Mouse (Mus musculus) ES-E14 (cell line): ENCODE data around the gene Gtf2f1.

Experiments used
- CHD2 ChIP-seq: IDR thresholded peaks from 2 replicates; pipeline ENCODE4 v1.6.1; 2014; ENCODE audit warnings: mild to moderate bottlenecking, low read depth, low read length, inconsistent platforms
- HCFC1 ChIP-seq: IDR thresholded peaks from 2 replicates; pipeline ENCODE4 v1.6.1; 2012; ENCODE audit warnings: low read length, inconsistent platforms, borderline replicate concordance; ENCODE audit not compliant: insufficient read depth
- MAFK ChIP-seq: IDR thresholded peaks from 2 replicates; pipeline ENCODE4 v1.6.1; 2014; ENCODE audit warnings: mild to moderate bottlenecking, low read depth, low read length, inconsistent platforms; ENCODE audit not compliant: insufficient read depth
- ZC3H11A ChIP-seq: IDR thresholded peaks from 2 replicates; pipeline ENCODE4 v1.6.1; 2012; ENCODE audit warnings: low read depth, mild to moderate bottlenecking, inconsistent platforms, low read length, borderline replicate concordance
- ZNF384 ChIP-seq: IDR thresholded peaks from 2 replicates; pipeline ENCODE4 v1.6.1; 2012; ENCODE audit warnings: low read depth, low read length, inconsistent platforms

DNA sequence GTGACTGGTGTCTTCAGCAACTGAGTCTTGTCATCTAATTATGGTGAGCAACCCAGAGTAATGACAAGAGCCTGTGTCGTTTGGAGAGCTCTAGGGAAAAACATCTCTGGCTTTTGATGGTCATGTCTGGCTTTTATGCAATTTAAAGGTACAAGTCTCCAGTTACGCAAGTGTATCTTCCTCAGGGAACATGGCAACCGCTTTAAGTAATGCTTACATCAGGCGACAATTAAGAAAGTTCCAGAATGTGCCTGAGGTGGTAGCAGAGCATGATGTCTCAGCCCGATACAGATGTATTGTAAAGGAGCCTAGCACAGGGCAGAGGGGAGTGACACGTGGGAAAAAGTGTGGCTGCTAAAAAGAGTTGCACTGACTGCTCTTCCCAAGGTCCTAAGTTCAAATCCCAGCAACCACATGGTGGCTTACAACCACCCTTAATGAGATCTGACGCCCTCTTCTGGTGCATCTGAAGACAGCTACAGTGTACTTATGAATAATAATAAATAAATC lies 22.1 kb downstream of the Gtf2f1 start:
- no peak for TF ChIP-seq CHD2
- TF ChIP-seq HCFC1, result no peak
- TF ChIP-seq ZC3H11A, result no peak
- no peak for TF ChIP-seq ZNF384
- no peak for TF ChIP-seq MAFK
